Mouse (Mus musculus) gastrocnemius, postnatal 4 days (tissue): ENCODE results near the gene Pde4b. TPM values are rescaled to one million over a fixed set of nuclear protein-coding genes. Genes with fewer than 3 reads are reported as not detected.

ENCODE experiments used
- DNase-seq, 2 experiments: peaks; one replicate each; pipeline ENCODE4 v3.0.0; 2021 to 2022; ENCODE audit warnings: low spot score in 2 of 2, mixed read lengths in 2 of 2
- total RNA-seq, 2 experiments: library from RNA; stranded (reverse); gene quantifications; 2 replicates each; pipeline ENCODE4 v1.2.3; 2021

Pde4b gene
- total RNA-seq, 2 experiments from 2014 or later, result 40.0 to 51.2 TPM

GRCm38 (mm10) chr4:102633241-102633640, 545.9 kb downstream of the Pde4b start:
- peak in 1 of 2 experiments; percentile 28 for DNase-seq

- DNase-seq, result peak in 1 of 2 experiments; percentile 43
These were observed 547.9 kb downstream of the Pde4b start for GRCm38 (mm10) chr4:102635258-102635657.

GRCm38 (mm10) chr4:102635944-102636343, 548.6 kb downstream of the Pde4b start:
- no peak for DNase-seq

GRCm38 (mm10) chr4:102637348-102637910, 550.1 kb downstream of the Pde4b start:
- DNase-seq, result no peak

- DNase-seq, result no peak
These were observed 553.6 kb downstream of the Pde4b start for GRCm38 (mm10) chr4:102640942-102641341.

GRCm38 (mm10) chr4:102644062-102644461, 556.7 kb downstream of the Pde4b start:
- no peak for DNase-seq

- no peak for DNase-seq
These were observed 559.7 kb downstream of the Pde4b start for GRCm38 (mm10) chr4:102647056-102647455.

GRCm38 (mm10) chr4:102655331-102655730, 568.0 kb downstream of the Pde4b start:
- DNase-seq, result no peak

GRCm38 (mm10) chr4:102656494-102657036, 569.2 kb downstream of the Pde4b start:
- peak in 1 of 2 experiments; percentile 27 for DNase-seq

Other genes with a start within 250 kb of the Pde4b start
- not detected for gene B020004J07Rik, start 243.5 kb upstream of the Pde4b start, total RNA-seq
- not detected for gene C130073F10Rik, start 193.8 kb upstream of the Pde4b start, total RNA-seq
- gene Gm12800, start 178.4 kb upstream of the Pde4b start, total RNA-seq, result not detected
- not detected for gene Gm12794, start 147.1 kb upstream of the Pde4b start, total RNA-seq
- not detected for gene Gm12790, start 106.5 kb upstream of the Pde4b start, total RNA-seq
- not detected for gene Gm12789, start 100.9 kb upstream of the Pde4b start, total RNA-seq